Mouse (Mus musculus) naive thymus-derived CD4-positive, alpha-beta T cell, adult 2 months (primary cell): ENCODE data around the gene Trp53i11.
A peak's percentile ranks its signal among the peaks of the same experiment; 100 is the strongest.

Source experiments
- DNase-seq: peaks from one replicate; pipeline ENCODE4 v3.0.0-alpha.2; 2011; ENCODE audit warnings: low read depth

The Trp53i11 gene

DNA sequence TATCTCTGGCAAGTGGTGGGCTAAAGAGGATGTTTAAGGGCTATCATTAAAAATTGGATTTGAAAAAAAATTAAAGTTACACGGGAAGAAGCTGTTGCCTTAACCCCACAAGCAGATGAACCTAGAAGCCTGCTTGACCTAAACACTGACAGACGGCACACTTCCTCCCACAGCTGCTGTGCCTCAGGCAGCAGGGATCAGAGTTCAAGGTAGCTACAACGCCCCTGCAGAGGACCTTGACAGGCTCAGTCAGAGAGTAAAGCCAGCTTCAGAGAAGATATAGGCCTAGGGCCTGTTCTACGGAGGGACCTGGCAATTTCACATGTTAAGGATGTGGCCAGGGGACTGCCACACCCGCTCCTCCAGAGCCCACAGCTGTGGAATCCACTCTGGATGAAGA, 14.9 kb upstream of the Trp53i11 start:
- DNase-seq = no peak

DNA sequence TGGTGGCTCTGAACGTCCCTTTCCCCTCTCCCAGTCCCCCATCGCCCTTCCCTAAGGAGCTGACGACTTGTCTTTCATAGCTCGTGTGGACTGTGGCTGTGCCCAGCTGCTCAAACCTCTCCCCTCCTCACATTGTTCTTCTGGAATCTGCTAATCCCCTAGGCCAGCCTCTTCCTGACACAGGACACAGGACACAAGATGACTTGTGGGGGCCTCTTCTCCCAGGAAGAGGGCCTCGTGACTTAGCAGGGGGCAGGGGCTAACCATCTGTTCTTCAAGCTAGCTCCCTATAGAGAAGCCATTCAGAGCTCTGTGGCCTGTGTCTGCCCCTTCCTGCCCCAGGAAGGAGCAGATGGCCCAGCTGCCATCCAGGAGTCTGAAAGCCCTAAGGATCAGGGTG, 13.2 kb upstream of the Trp53i11 start:
- no peak for DNase-seq

- DNase-seq = no peak
Observed at GRCm38 (mm10) chr2:93175278-93175677, 12.1 kb upstream of the Trp53i11 start.

DNA sequence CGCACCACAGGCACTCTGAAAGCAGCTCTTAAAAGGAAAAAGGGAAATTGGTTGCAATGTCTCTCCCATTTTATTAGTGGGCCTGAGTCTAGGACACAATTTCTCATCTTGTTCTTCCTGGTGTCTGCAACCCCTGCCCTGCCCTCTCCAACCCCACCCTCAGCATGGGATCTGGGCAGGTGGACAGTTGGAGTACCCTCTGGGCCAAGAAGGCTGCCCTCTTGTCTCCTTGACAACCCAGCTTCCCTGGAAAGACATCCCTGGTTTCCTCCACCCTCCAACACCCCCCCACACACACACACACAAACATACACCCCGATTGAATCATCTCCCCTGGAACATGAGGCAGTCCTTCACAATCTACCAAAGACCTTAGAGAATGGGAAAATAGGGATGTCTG, 11.6 kb upstream of the Trp53i11 start:
- DNase-seq = no peak

GRCm38 (mm10) chr2:93176193-93176798, 11.1 kb upstream of the Trp53i11 start:
- DNase-seq = no peak

DNA sequence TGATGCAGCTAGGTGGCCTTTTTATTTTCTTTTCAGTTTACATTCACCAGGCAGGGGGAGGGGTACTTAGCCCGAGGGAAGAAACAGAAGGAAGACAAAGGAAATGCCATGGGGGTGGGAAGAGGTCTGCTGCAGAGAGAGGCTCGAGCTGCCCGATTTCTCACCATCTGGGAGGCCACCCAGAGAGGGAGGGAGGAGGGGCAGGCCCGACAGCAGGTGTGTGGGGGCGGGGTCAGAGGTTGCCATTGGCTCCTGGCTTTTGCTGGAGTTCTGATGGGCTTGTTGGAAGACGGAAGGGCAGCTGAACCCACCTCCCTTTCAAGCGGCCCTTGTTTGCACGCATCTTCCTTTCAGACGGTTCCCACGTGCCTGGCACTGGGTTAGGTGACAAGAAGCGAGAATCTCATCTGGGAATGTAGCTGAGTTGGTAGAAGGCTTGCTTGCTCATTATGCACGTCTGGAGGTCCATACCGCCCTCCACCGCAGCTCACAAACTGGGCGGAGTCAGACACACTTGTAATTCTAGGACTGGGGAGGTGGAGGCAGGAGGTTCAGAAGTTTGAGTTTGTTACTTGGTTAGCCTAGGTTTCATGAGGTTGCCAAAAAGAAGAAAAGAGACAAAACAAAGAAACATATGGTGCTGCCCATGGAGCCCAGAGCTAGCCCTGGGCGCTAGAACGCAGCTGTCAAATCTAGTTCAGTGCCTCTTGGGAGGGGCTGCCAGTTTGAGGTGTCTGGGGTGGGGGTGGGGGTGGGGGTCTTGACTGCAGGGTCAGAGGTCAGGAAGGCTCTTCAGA, 10.3 kb upstream of the Trp53i11 start:
- no peak for DNase-seq

- no peak for DNase-seq
Observed at GRCm38 (mm10) chr2:93177668-93178312, 9.6 kb upstream of the Trp53i11 start.

DNA sequence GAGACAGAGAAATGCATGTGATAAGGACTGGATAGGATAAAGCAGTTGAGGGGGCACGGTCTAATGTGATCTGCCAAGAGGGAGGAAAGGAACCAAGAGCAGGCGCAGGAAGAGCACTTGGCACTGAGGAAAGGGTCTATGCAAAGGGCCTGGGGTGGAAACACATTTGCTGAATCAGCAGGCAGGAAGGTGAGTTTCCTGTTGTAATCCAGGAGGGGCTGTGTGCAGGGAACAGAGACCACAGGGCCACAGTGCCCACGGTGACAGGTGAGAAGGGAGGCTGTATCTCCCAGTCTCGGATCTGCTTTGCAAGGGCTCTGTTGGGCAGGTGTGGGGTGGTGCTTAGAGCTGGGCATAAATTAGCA, 9.1 kb upstream of the Trp53i11 start:
- DNase-seq = no peak

GRCm38 (mm10) chr2:93179603-93180002, 7.7 kb upstream of the Trp53i11 start:
- DNase-seq = no peak

- no peak for DNase-seq
Observed at GRCm38 (mm10) chr2:93180077-93180844, 7.1 kb upstream of the Trp53i11 start.

DNA sequence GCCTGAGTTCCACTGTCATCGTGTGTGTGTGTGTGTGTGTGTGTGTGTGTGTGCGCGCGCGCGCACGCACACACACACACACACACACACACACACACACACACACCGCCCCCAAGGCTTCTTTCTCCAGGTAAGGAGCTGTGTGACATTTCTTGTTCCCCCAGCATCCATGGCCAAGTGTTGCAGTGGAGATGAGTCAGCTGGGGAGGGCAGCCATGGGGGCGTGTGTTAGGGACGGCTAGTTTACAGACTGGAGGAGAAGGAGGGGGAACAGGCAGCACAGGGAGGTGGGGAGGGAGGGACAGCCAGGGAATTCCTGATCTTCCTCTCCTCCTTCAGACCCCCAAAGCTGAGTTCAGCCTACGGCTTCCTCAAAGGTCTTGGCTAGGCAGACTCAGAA, 4.5 kb upstream of the Trp53i11 start:
- DNase-seq = no peak

DNA sequence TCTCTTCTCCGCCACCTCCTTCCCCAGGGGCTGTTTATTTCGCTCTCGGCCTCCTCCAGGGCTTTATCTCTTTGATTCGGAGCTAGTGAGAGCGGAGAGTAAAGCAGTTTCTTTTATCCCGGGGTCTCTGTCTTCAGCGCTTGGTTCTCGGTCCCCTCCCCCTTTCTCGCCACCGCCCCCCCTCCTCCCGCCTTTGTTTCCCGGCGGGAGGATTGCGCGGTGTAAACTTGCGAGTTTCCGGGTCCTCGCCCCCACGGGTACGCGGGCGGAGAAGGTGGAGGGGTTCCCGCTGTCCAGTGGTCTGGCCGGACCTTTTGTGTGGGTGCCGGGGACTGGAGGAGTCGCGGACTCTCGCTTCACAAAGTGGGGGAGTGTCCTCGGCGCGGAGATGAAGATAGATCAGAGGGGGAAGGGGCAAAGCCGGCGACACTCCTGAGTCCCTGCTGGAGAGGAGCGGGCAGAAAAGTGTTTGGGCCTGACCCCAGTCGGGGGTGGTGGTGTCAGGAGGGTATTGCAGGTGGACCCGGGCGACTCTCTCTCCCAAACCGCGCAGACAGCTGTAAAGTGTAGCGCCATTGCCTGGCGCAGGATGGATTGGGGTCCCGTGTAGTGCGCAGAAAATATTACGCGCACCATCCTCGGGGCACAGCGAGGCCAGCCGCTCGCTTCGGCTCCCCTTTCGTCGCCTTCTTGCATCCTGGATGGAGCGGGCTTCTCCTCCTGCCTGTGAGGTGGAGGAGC, 842 bp downstream of the Trp53i11 start:
- peak; percentile 56 for DNase-seq

DNA sequence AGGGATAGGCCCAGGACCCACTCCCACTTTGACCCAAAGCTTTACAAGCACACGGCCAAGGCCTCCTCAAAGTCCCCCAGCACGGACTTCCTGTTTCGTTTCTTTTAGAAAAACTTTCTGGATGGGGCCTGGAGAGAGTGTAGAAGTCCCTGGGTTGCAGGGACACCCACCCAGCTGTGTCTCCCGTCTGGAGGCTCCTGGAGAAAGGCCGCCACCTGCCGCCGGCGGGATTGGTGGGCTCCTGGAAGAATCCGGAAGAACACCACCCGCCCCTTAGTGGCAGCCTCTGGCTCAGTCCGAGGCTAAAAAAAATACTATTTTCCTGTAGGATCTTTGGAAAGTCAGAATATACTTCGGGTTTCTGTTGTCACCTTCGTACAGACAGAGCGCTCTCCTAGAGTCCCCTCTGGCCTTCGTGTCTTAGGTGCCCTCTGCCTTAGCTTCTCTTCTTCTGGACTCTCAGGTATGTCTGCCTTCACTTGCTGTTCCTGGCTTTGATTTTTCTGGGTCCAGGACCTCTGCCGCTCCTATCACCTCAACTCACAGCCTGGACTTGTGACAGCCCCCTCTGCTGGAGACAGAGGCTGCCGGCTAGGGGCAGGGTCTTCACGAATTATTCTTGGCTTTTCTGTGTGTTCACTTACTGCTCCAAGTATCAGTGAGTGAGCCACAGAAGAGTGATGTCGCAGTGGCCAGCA, 1.6 kb downstream of the Trp53i11 start:
- peak; percentile 66 for DNase-seq

DNA sequence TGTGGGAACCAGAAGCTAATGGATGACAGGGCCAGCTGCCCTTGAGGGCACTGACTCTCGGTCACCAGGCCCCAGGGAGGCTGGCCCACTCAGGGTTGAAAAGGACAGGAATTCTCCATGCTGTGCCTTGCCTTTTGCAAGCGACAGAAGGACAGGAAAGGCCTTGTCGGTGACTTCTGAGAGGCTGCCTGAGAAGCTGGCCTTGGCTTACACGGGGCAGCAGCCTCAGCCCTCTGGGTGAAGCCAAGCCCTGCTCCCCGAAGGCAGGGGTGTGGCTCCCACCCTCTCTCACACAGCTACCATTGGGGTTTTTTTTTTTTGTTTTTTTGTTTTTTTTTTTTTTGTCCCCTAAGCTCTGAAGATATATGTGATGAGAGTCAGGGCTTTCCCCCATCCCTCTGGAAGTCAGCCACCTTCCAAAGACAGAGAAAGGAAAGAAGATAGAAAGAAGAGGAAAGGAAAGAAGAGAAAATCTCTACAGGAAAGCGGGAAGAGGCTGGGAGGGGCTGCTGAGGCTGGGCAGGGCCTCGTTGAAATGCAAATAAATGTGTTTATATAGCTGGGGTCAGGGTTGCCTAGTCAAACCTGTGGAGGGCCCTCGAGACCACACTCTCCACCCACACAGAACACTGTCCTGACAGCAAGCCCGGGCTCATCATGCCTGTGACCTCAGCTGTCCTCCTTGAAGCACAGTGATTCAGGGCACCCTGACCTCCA, 3.6 kb downstream of the Trp53i11 start:
- no peak for DNase-seq

DNA sequence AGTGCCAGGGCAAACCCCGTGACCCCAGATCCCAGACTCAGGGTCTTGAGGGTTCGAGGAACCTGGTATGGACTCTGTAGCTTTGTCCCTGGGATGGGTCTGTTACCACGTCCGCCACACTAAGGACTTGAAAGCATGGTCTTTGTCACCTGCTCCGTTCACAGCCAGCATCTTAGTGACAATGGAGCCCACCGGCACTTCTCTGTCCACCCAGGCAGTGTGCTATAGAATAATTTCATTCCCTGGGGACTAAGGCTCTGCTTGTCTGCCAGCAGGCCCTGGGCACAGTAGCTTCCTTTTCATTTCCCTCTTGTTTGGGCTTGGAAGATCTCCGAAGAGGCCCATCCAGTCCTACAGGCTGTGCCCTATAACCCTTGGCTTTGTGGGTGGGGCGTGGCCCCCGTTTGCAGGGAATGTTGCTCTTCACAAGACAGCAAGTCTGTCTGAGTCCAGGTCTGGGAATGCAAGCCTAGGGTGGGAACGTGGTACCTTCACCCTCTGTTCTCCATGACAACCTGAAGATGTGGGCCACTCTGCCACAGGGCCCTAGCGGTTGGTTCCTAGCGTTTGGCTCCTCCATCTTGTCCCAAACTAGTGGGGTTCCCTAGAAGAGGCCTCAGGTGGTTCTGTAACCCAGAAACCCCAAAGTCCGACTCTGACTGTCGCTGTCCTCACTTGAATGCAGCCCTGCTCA, 4.3 kb downstream of the Trp53i11 start:
- no peak for DNase-seq

DNA sequence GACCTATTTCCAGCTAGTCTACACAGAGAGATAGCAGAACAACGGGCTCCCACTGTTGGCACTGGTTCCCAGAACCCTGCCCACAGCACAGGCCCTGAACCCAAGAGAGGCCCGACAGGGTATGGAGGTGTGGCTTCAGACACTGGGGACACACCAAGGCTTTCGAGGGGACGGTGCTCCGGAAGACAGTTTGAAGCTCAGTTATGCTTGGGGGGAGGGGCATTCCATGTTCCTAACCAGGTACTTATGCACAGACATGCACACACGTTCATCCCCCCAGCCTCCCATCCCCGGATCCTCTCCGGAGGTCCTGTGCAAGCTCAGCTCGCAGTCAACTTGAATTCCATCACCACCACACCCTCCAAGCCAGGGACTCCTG, 4.8 kb downstream of the Trp53i11 start:
- DNase-seq = no peak

GRCm38 (mm10) chr2:93192671-93193080, 5.3 kb downstream of the Trp53i11 start:
- DNase-seq = peak; percentile 76

- DNase-seq = no peak
Observed at GRCm38 (mm10) chr2:93193806-93194205, 6.5 kb downstream of the Trp53i11 start.

GRCm38 (mm10) chr2:93198846-93199245, 11.5 kb downstream of the Trp53i11 start:
- peak; percentile 95 for DNase-seq

GRCm38 (mm10) chr2:93199531-93199974, 12.2 kb downstream of the Trp53i11 start:
- peak; percentile 80 for DNase-seq
